Mouse (Mus musculus) lung, postnatal 10 days (tissue): Measurements from ENCODE around the gene Bzw2.
"Not testable (repeated sequence)": the region's sequence is repeated elsewhere in the genome, so short reads cannot be mapped to it uniquely, and the experiment has no call there.

Experiments used
- DNase-seq: peaks from one replicate; pipeline ENCODE4 v3.0.0; 2021

Bzw2 gene

GRCm38 (mm10) chr12:36157638-36158308 is at the start of gene Bzw2:
Bzw2 (minus strand) TSS chr12:36158080.
- DNase-seq, result peak; percentile 85

DNA sequence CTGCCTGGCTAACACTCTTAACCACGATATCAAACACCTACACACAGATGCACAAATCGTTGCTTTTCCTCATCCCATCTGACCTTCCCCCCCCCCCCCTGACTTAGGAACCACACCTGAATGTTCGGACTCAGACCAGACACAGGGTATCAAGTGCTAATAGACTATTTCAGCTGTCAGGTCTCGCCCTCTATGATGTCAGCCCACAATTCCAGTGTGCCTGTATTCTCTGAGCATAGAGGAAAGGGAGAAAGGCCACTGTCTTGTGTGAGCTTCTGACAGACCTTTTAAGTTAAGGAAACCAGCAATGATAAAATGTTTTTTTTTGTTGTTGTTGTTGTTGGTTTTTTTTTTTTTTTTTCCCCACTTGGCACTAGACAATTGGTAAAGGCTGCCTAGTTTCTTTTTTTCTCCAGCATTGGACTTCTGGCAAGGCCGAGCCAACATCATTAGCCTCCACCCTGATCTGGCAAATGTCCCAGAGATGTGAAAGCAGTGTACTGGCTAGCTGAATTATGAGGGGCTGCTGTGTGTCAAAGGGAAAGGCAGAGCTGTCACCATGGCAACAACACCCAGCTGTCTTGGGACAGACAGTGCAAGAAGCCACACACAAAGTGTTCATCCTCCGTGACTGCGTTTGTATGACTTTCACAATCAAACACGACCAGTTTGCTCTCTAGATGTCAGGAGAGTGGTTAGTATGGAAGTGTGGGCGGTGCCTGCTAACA is 49.4 kb upstream of the Bzw2 start:
- DNase-seq, result peak; percentile 80

DNA sequence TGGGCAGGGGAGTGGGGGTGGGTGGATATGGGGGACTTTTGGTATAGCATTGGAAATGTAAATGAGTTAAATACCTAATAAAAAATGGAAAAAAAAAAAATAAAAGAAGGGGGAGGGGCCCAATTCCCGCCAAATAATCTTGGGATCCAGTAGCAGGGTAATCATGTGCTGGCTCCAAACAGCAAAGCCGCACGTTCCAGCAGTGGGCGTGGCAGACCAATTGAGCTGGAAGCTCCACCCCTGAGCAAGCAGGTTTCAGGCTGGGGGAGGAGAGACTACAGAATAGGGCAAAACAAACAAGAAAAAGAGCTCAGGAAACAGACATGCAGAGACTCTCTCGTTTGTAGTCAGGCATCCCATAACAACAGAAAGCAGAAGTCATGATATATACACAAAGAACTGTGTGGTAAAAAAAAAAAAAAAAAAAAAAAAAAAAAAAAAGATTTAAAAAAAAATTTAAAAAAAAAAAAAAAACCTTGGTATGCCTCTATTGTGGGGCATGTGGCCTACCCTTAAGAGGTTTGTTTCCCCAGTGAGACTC is 47.8 kb upstream of the Bzw2 start:
- not testable (repeated sequence) for DNase-seq

- DNase-seq, result no peak
Observed at GRCm38 (mm10) chr12:36194976-36195375, 37.1 kb upstream of the Bzw2 start.

- no peak for DNase-seq
Observed at GRCm38 (mm10) chr12:36190343-36190742, 32.5 kb upstream of the Bzw2 start.

- DNase-seq, result no peak
Observed at GRCm38 (mm10) chr12:36189610-36190009, 31.7 kb upstream of the Bzw2 start.

GRCm38 (mm10) chr12:36187081-36187480 is 29.2 kb upstream of the Bzw2 start:
- DNase-seq, result no peak

DNA sequence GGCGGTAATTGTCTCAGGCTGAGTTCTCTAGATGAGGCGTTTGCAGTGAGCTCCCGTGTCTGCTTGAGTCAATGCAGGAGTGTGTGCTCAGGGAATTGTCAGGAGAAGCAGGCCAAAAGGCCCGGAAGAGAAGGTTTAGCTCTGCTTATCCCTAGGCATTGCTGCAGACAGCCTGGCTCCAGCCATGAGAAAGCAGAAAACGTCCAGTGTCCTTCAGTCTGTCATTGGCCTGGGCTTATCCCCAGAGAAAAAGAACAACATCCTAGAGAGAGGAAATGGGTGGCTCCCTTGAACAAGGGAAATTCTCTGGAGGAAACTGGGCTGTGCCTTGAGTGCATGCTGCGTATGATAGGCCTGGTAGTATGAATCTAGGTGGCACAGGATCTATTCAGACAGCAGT is 24.7 kb upstream of the Bzw2 start:
- DNase-seq, result peak; percentile 33

DNA sequence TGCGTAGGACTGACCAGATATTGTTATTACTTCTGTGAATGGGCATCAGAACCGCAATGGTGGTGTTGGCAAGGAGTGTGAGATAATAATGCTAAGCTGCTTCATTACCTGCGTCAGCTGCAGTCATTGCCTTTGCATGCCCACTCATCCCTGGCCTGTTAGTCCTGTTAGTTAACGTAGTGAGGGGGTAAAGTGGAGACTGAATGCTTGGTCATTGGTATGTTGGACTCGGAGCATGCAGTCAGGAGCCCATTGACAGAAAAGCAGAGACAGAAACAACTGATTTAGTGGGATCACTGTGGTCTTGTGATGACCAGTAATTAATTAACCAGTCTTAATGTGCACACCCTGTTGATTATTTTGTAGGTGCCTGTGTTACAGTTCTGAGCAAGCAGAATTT is 19.3 kb upstream of the Bzw2 start:
- DNase-seq, result no peak

DNA sequence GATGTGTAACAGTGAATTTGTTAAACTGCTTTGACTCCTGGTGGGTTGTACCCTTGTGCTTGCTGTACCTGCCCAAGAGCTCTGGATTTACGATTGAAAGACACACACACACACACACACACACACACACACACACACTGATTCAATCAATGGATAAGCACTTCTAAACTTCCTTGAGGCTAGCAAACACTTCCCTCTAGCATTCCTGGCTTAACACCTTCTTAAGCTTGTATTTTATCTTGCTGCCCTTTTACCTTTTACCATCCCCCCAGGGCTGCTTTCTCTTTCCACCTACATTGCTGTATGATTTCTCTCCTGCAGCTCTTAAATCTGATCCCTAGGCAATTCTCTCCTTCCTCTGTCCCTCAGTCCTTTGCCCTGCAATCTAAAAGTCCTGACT is 7.4 kb upstream of the Bzw2 start:
- no peak for DNase-seq

DNA sequence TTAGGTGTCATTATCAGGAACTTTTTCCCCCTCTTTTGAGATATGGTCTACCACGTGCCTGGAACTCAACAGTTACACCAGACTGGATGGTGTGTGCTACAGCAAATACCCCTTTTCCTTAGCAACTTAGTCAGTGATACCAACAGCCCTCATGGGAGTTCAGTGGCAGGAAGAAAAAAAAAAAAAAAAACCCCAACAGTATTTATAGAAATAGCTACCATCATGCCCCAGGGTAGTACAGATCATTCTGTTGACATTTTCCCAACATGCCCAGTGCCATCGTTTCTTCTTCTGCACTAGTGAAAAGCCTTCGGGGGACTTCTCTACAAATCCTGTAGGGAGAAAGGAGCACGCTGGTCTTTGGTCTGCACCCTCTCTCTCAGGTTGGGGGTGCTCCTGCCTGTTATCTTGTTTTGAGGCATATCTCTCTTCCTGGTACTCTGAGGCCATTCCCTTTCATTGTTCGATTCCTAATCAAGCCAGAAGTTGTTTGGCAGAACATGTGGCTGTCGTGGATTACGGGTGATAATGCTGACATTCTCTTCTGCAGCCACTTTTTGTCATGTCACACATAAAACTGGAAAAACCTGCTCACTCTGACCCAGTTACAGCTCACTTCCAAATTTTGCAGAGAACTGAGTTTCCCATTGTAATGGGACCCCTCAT is 6.4 kb upstream of the Bzw2 start:
- DNase-seq, result no peak

- no peak for DNase-seq
Observed at GRCm38 (mm10) chr12:36157304-36157637, 609 bp downstream of the Bzw2 start.

DNA sequence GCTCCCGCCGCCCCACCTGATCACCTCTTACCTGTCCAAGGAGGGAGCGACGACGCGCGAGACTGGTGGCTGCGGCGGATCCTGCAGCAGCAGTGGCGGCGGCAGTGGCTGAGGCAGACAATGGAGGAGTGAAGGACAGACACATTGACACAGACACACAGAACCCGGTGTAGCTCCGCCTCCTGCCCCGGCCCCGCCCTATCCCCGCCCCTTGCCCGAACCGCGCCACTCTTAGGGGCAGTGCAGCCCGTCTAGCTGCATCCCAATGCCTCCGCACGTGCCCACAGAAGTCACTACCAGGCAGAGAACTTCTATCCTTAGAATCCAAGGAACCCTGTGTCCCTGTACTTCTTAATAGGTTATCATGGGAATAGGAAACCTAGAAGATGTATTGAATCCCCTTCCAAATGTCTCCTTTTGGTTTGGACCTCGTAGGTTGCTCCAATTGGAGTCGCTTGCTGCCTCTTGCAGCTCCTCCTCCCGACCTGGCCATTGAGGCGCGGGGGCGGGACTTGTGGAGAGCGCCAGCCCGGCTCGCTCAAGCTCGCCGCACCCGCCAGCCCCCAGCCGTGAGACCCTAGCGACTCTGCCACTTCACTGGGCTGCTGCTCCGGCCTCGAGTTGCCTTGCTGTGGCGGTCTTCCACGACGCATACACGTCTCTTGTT is 1.1 kb downstream of the Bzw2 start, which contains the start of gene Ankmy2:
TSS of gene Ankmy2 (plus strand) at position 478 of the 667 bp plus-strand sequence.
- peak; percentile 96 for DNase-seq

GRCm38 (mm10) chr12:36156101-36156636 is 1.7 kb downstream of the Bzw2 start:
- DNase-seq, result no peak

- DNase-seq, result peak; percentile 25
Observed at GRCm38 (mm10) chr12:36155141-36155641, 2.7 kb downstream of the Bzw2 start.

DNA sequence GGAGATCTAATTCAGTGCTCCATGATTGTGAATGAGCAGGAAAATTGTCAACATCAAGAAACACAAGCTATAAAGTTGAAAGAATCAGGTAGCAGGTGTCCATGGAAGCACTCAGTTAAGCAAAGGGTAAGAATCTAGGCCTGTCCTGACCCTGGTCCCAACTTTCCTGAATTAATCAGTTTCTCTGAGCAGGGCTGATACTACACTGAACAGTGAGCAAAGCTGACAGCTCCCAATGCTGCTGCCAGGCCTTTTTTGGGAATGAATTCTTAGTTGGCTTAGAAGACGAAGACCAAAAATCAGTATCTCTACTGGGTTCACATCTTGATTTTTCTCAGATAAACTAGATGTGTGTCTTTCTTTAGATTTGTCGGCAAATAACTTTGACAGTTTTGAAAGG is 7.1 kb downstream of the Bzw2 start:
- no peak for DNase-seq

GRCm38 (mm10) chr12:36150265-36150664 is 7.6 kb downstream of the Bzw2 start:
- no peak for DNase-seq

DNA sequence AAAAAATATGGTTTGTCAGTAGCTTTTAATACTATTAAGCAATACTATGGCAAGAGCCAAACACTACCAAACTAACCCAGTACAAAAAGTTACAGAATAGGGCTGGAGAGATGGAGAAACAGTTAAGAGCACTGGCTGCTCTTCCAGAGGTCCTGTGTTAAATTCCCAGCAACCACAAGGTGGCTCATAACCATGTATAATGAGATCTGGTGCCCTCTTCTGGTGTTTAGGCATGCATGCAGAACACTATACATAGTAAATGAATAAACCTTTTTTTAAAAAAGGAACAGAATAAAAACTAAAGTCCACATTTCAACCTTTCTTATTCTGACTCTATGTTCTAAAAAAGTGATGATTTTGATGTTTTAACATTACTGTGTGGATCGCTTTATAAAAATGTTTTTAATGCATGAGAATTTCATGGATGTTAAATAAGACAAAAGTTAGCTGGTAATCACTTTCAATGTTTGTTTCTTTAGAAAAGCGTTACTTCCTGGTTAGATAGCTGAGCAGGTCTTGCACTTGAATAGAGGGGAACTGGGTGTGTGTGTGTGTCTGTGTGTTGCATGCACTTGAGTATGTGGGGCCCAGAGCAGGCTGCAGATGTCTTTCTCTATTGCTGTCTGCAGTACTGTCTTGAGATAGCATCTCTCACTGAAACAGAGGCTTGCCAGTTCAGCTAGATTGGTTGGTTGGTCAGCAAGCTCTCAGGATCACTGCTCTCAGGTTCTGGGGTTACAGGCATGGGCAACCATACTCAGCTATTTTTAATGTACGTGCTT is 11.5 kb downstream of the Bzw2 start:
- DNase-seq, result no peak

GRCm38 (mm10) chr12:36140401-36140800 is 17.5 kb downstream of the Bzw2 start:
- peak; percentile 55 for DNase-seq

- DNase-seq, result no peak
Observed at GRCm38 (mm10) chr12:36137192-36137591, 20.7 kb downstream of the Bzw2 start.

- no peak for DNase-seq
Observed at GRCm38 (mm10) chr12:36136285-36136684, 21.6 kb downstream of the Bzw2 start.

DNA sequence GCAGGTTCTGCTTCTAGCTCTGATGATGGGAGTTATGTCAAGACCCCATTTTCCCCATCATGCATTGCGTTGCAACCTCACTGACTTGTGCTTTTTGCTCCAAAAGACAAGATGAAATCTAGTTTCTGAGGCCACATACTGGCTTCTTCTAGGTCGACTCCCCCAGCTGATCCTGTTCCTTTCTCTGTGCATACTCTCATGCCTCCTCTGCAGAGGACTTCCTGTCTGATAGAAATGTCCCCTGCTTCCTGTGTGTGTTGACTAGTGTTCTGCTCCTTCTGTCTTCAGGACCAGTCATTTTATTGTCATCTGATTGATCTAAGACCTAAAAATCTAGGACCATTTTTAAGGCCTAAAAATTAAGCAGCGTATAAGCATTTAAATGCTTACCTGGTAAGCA is 22.5 kb downstream of the Bzw2 start:
- no peak for DNase-seq
